Mouse (Mus musculus) forebrain, embryonic 16.5 days (tissue): ENCODE measurements around the gene Cxcl17. TPM values are rescaled to one million over a fixed set of nuclear protein-coding genes. Genes with fewer than 3 reads are reported as not detected.

Experiments
- ATAC-seq: fragments of 200-750 bp; cut with Nextera tagmentation; 2 replicates; pipeline ENCODE4 v1.8.0; 2017; ENCODE audit warnings: mild to moderate bottlenecking, moderate library complexity
- H3K27ac ChIP-seq: fragments of 300-500 bp; sonication (generic); 2 replicates; pipeline ENCODE4 v1.5.1; 2014; ENCODE audit warnings: low read length, control low read depth
- H3K27me3 ChIP-seq: fragments of 300-500 bp; sonication (generic); replicated peaks from 2 replicates; pipeline ENCODE4 v1.6.1; 2014; ENCODE audit warnings: low read length; ENCODE audit not compliant: control insufficient read depth, insufficient read depth
- H3K36me3 ChIP-seq: fragments of 300-500 bp; sonication (generic); 2 replicates; pipeline ENCODE4 v1.6.1; 2014; ENCODE audit not compliant: control insufficient read depth, insufficient read depth
- H3K4me1 ChIP-seq: fragments of 300-500 bp; sonication (generic); replicated peaks from 2 replicates; pipeline ENCODE4 v1.6.1; 2014; ENCODE audit warnings: low read length; ENCODE audit not compliant: control insufficient read depth, insufficient read depth
- H3K4me2 ChIP-seq: fragments of 300-500 bp; sonication (generic); 2 replicates; pipeline ENCODE4 v1.6.1; 2014; ENCODE audit warnings: mild to moderate bottlenecking, low read length, control low read depth
- H3K4me3 ChIP-seq: fragments of 300-500 bp; sonication (generic); replicated peaks from 2 replicates; pipeline ENCODE4 v1.5.1; 2014; ENCODE audit warnings: mild to moderate bottlenecking, low read length, control low read depth
- H3K9ac ChIP-seq: fragments of 300-500 bp; sonication (generic); replicated peaks from 2 replicates; pipeline ENCODE4 v1.6.1; 2014; ENCODE audit warnings: low read depth, low read length, control low read depth
- H3K9me3 ChIP-seq: fragments of 300-500 bp; sonication (generic); 2 replicates; pipeline ENCODE4 v1.6.1; 2016; ENCODE audit warnings: low read length; ENCODE audit not compliant: control insufficient read depth
- WGBS: fragments of 180-500 bp; shearing (Covaris S2); extraction: QIAGEN DNeasy Blood & Tissue Kit; methylation state at CpG from one replicate; pipeline ENCODE4 v1.1.7; 2014; 5-methylcytosine and 5-hydroxymethylcytosine counted together
- polyA plus RNA-seq: library from polyadenylated mRNA; unstranded; fragments of >200 nt; fragmentation: Nextera tagmentation; extraction: Ambion mirVana; gene quantifications from 2 replicates; pipeline ENCODE4 v1.2.1, GENCODE M21; 2015

Gene Cxcl17
- polyA plus RNA-seq, 1 experiment from 2014 or later = 0.96 TPM

GRCm38 (mm10) chr7:25395186-25395557 lies 17.5 kb downstream of the Cxcl17 start:
- Histone ChIP-seq H3K4me2 (peak overlapping the region; percentile 77), H3K4me1 (peaks cover 31% of the 10 kb centered on the region), H3K36me3 (no peaks in the 10 kb centered on the region), H3K9ac (peak overlapping the region; percentile 66), H3K27ac (peak overlapping the region; percentile 51), H3K9me3 (no peaks in the 10 kb centered on the region), H3K4me3 (peak overlapping the region; percentile 56), H3K27me3 (no peaks in the 10 kb centered on the region)
- WGBS = under 1% methylated on average over 22 of the region's 22 CpGs
- peak; percentile 51 for ATAC-seq

- Histone ChIP-seq H3K4me1 (peaks cover 35% of the 10 kb centered on the region), H3K9me3 (no peaks in the 10 kb centered on the region), H3K27ac (peak overlapping the region; percentile 51; the same call in 1 of the 2 replicates), H3K36me3 (no peaks in the 10 kb centered on the region), H3K27me3 (no peaks in the 10 kb centered on the region), H3K4me3 (peak overlapping the region; percentile 56), H3K4me2 (peak overlapping the region; percentile 77), H3K9ac (peak overlapping the region; percentile 66)
- no peak for ATAC-seq
- WGBS = 19% methylated on average over 7 of the region's 7 CpGs
Observed at GRCm38 (mm10) chr7:25394754-25395153, 17.9 kb downstream of the Cxcl17 start.

DNA sequence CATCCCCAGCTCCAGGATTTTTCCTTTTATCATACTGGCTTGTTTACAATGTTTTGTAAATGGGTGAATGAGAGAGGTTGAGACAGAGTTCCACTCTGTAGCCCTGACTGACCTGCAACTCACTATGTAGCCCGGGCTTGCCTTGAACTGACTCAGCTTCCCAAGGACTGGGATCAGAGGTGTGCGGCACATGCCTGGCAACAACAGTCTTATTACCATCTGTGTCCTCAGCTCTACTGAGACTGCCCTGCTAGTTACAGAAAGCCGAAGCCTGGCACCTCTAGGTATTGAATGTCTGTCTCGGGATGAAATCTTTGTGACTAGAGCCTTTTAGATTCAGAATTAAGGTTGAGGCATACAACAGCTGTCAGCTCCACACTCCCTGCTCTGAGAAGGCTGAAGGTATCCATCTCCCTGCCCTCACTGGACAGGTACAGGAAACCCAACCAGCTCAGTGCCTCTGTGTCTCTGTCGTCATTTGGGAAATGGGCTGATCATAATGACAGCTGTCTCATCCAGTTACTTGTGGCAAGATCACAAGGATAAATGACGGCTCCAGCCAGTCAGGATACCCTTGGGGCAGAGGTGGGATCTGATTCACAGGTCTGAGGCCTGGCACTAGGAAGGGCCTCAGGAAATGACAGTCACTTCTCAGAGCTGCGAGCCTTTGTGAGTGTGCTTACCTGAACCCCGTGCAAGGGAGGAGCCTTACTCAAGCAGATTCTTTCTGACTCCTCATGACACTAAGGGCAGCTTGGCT lies 19.1 kb downstream of the Cxcl17 start:
- Histone ChIP-seq H3K36me3 (no peaks in the 10 kb centered on the region), H3K27me3 (no peaks in the 10 kb centered on the region), H3K4me1 (peaks cover 36% of the 10 kb centered on the region), H3K27ac (no peak overlapping the region), H3K4me2 (peak overlapping the region; percentile 77), H3K4me3 (peak overlapping the region; percentile 56; the same call in 1 of the 2 replicates), H3K9me3 (no peaks in the 10 kb centered on the region), H3K9ac (0 out of 2 replicates have a peak overlapping the region, but pooled peaks have one; percentile 7)
- no peak for ATAC-seq
- 71% methylated on average over 8 of the region's 8 CpGs for WGBS

DNA sequence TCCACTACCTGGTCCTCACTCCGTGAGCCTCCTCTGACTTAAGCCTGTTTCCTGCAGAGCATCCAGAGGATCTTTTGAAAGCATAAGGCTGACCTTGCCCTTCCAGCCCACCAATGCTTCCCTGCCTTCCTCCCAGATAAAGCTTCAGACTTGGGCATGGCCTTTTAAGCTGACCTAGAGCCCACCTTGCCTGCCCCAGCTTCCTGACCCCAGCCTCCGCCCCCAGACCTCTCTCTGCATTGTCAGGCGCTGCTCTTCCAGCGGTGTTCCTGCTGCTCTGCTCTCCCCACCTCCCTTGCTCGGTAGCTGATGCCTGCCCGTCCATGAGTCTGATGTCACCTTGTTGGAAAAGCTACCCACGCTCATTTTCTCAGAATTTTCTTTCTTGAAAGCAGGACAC lies 19.8 kb downstream of the Cxcl17 start:
- no peak overlapping the region for H3K4me3 ChIP-seq
- no peak overlapping the region for H3K27ac ChIP-seq
- H3K36me3 ChIP-seq = peaks cover 2% of the 10 kb centered on the region; the same call in 1 of the 2 replicates
- ATAC-seq = no peak
- no peak overlapping the region for H3K9ac ChIP-seq
- no peaks in the 10 kb centered on the region for H3K27me3 ChIP-seq
- 34% methylated on average over 7 of the region's 7 CpGs for WGBS
- H3K4me2 ChIP-seq = 0 out of 2 replicates have a peak overlapping the region, but pooled peaks have one; percentile 3
- no peaks in the 10 kb centered on the region for H3K9me3 ChIP-seq
- H3K4me1 ChIP-seq = peaks cover 36% of the 10 kb centered on the region

DNA sequence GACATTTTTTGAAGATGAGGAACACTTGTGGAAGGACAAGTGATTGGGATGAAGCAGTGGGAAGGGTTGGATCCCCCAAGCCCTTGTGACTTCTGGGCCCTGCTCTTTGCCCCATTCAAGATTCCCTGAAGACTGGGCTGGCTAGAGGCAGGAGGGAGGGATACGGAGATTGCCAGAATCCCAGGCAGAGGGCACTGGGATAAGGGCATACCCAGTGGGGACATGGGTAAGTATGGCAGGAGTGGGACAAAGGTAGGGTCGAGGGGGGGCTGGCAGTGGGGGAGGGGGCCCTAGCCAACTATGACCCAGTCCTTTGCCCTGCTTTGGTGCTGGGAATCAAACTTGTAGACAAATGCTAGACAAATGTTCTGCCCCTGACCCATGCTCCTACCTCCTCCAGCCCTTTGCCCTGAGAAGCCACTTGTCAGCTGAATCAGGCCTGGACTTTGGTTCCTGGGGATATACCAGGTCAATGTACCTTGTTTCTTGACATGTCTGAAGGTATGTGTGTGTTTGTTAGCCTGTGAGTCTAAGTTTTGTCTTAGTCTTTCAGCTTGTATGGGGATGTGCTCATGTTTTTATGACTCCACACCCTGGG lies 20.7 kb downstream of the Cxcl17 start:
- Histone ChIP-seq H3K4me3 (no peak overlapping the region), H3K36me3 (peaks cover 8% of the 10 kb centered on the region; the same call in 1 of the 2 replicates), H3K9ac (no peak overlapping the region), H3K27me3 (no peaks in the 10 kb centered on the region), H3K9me3 (no peaks in the 10 kb centered on the region), H3K4me1 (peaks cover 36% of the 10 kb centered on the region), H3K4me2 (no peak overlapping the region), H3K27ac (no peak overlapping the region)
- ATAC-seq = no peak
- 62% methylated on average over 2 of the region's 2 CpGs for WGBS

DNA sequence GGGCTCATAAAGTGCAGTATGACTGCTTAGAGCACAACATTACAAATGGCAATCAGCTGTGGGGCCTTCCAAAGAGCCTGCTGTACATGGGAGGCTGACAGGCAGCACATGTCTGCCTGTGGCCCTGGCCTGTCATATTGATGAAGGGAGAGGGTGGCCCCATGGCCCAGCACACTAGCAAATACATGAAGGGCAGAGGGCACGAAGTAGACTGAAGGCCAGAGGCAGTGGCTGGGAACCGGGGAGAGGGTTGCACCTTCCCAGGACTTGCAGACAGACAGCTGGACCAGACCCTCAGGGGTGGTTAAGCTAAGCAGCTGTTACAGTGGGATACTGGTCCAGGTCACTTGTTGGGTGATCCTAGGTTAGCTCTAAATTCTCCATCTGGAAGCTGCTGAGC lies 21.7 kb downstream of the Cxcl17 start:
- peaks cover 35% of the 10 kb centered on the region for H3K4me1 ChIP-seq
- no peak for ATAC-seq
- no peak overlapping the region for H3K4me3 ChIP-seq

GRCm38 (mm10) chr7:25390054-25390770 lies 22.5 kb downstream of the Cxcl17 start:
- H3K9ac ChIP-seq = no peak overlapping the region
- no peak overlapping the region for H3K4me2 ChIP-seq
- H3K27ac ChIP-seq = no peak overlapping the region
- H3K27me3 ChIP-seq = no peaks in the 10 kb centered on the region
- H3K4me1 ChIP-seq = peaks cover 35% of the 10 kb centered on the region
- H3K9me3 ChIP-seq = no peaks in the 10 kb centered on the region
- WGBS = 38% methylated on average over 8 of the region's 8 CpGs
- no peak for ATAC-seq
- H3K36me3 ChIP-seq = peaks cover 11% of the 10 kb centered on the region; the same call in 1 of the 2 replicates
- no peak overlapping the region for H3K4me3 ChIP-seq

More for the DNA sequence above, 21.7 kb downstream of the Cxcl17 start:
- H3K27me3 ChIP-seq = no peaks in the 10 kb centered on the region
- no peak overlapping the region for H3K4me2 ChIP-seq
- H3K27ac ChIP-seq = no peak overlapping the region
- H3K36me3 ChIP-seq = peaks cover 9% of the 10 kb centered on the region; the same call in 1 of the 2 replicates
- no peaks in the 10 kb centered on the region for H3K9me3 ChIP-seq
- H3K9ac ChIP-seq = no peak overlapping the region
- WGBS = 48% methylated on average over 2 of the region's 2 CpGs

- Histone ChIP-seq H3K27me3 (no peaks in the 10 kb centered on the region), H3K4me1 (peaks cover 25% of the 10 kb centered on the region), H3K4me3 (no peak overlapping the region), H3K9me3 (no peaks in the 10 kb centered on the region), H3K27ac (no peak overlapping the region), H3K9ac (no peak overlapping the region), H3K4me2 (no peak overlapping the region), H3K36me3 (peaks cover 14% of the 10 kb centered on the region; the same call in 1 of the 2 replicates)
- 87% methylated on average over 7 of the region's 7 CpGs for WGBS
- ATAC-seq = no peak
Observed at GRCm38 (mm10) chr7:25388916-25389315, 23.8 kb downstream of the Cxcl17 start.

GRCm38 (mm10) chr7:25387811-25388440 lies 24.8 kb downstream of the Cxcl17 start:
- Histone ChIP-seq H3K9ac (no peak overlapping the region), H3K9me3 (no peaks in the 10 kb centered on the region), H3K4me1 (peaks cover 15% of the 10 kb centered on the region), H3K4me2 (no peak overlapping the region), H3K36me3 (peaks cover 14% of the 10 kb centered on the region; the same call in 1 of the 2 replicates), H3K4me3 (no peak overlapping the region), H3K27ac (no peak overlapping the region), H3K27me3 (no peaks in the 10 kb centered on the region)
- WGBS = 95% methylated on average over 18 of the region's 18 CpGs
- ATAC-seq = no peak
